Mouse (Mus musculus) neural tube, embryonic 11.5 days (tissue): ENCODE results near the gene Lhfpl5. TPM values are rescaled to one million over a fixed set of nuclear protein-coding genes. Genes with fewer than 3 reads are reported as not detected.

Source experiments
- ATAC-seq: fragments of 200-750 bp; cut with Nextera tagmentation; 2 replicates; pipeline ENCODE4 v1.8.0; 2017; ENCODE audit warnings: moderate number of reproducible peaks, mild to moderate bottlenecking, moderate TSS enrichment, moderate library complexity; ENCODE audit not compliant: insufficient read depth, low FRiP score, low TSS enrichment
- DNase-seq: peaks from one replicate; pipeline ENCODE4 v3.0.0-alpha.2; 2015; ENCODE audit warnings: low spot score
- H3K27ac ChIP-seq: fragments of 300-500 bp; sonication (generic); 2 replicates; pipeline ENCODE4 v1.5.1; 2014; ENCODE audit warnings: low read depth, mild to moderate bottlenecking, low read length
- H3K27me3 ChIP-seq: fragments of 300-500 bp; sonication (generic); 2 replicates; pipeline ENCODE4 v1.6.1; 2014; ENCODE audit warnings: mild to moderate bottlenecking, low read length, mixed read lengths; ENCODE audit not compliant: control insufficient read depth, insufficient read depth
- H3K36me3 ChIP-seq: fragments of 300-500 bp; sonication (generic); 2 replicates; pipeline ENCODE4 v1.6.1; 2014; ENCODE audit warnings: mild to moderate bottlenecking, low read length, moderate library complexity, mixed read lengths; ENCODE audit not compliant: control insufficient read depth, insufficient read depth
- H3K4me1 ChIP-seq: fragments of 300-500 bp; sonication (generic); 2 replicates; pipeline ENCODE4 v1.6.1; 2014; ENCODE audit warnings: low read length, mixed read lengths; ENCODE audit not compliant: control insufficient read depth, insufficient read depth
- H3K4me2 ChIP-seq: fragments of 300-500 bp; sonication (generic); 2 replicates; pipeline ENCODE4 v1.6.1; 2014; ENCODE audit warnings: low read depth, mild to moderate bottlenecking, moderate library complexity
- H3K4me3 ChIP-seq: fragments of 300-500 bp; sonication (generic); 2 replicates; pipeline ENCODE4 v1.5.1; 2014; ENCODE audit warnings: low read depth, low read length
- H3K9ac ChIP-seq: fragments of 300-500 bp; sonication (generic); 2 replicates; pipeline ENCODE4 v1.6.1; 2014; ENCODE audit warnings: mild to moderate bottlenecking, low read length
- H3K9me3 ChIP-seq: fragments of 300-500 bp; sonication (generic); 2 replicates; pipeline ENCODE4 v1.6.1; 2016; ENCODE audit warnings: low read length; ENCODE audit not compliant: control insufficient read depth
- WGBS: fragments of 180-500 bp; shearing (Covaris S2); extraction: QIAGEN DNeasy Blood & Tissue Kit; methylation state at CpG from one replicate; pipeline ENCODE4 v1.1.7; 2014; 5-methylcytosine and 5-hydroxymethylcytosine counted together
- polyA plus RNA-seq: library from polyadenylated mRNA; unstranded; fragments of >200 nt; fragmentation: Nextera tagmentation; extraction: Ambion mirVana; gene quantifications from 2 replicates; pipeline ENCODE4 v1.2.1, GENCODE M21; 2014

Gene Lhfpl5
- polyA plus RNA-seq, 1 experiment from 2014 or later, result 1.8 TPM

- Histone ChIP-seq H3K27me3 (no peaks in the 10 kb centered on the region), H3K4me3 (no peak overlapping the region), H3K9ac (no peak overlapping the region), H3K4me1 (no peaks in the 10 kb centered on the region), H3K4me2 (no peak overlapping the region), H3K9me3 (no peaks in the 10 kb centered on the region), H3K27ac (no peak overlapping the region), H3K36me3 (0 out of 2 replicates have a peak, but pooled peaks cover 2% of the 10 kb centered on the region)
- 90% methylated on average over 2 of the region's 2 CpGs for WGBS
- DNase-seq (no peak), ATAC-seq (no peak)
Observed at GRCm38 (mm10) chr17:28612603-28613002, 37.2 kb downstream of the Lhfpl5 start.

DNA sequence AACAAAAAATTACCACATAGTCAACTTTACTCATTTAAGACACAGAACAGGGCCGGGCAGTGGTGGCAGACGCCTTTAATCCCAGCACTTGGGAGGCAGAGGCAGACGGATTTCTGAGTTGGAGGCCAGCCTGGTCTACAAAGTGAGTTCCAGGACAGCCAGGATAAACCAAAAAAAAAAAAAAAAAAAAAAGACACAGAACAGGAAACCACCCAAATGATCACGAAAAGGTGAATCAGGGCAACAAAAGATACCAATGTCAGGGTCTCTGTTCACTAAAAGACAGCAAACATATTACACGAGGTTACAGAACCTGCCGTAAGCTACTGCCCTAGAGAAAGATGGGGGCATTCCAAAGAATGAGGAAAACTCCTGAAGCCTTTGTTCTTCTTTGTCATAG lies 37.7 kb downstream of the Lhfpl5 start:
- ATAC-seq, result no peak
- Histone ChIP-seq H3K27ac (no peak overlapping the region), H3K4me3 (no peak overlapping the region), H3K36me3 (no peaks in the 10 kb centered on the region), H3K27me3 (no peaks in the 10 kb centered on the region), H3K4me2 (no peak overlapping the region), H3K9me3 (no peaks in the 10 kb centered on the region), H3K4me1 (no peaks in the 10 kb centered on the region), H3K9ac (no peak overlapping the region)
- WGBS, result 94% methylated on average over 6 of the region's 6 CpGs
- no peak for DNase-seq

DNA sequence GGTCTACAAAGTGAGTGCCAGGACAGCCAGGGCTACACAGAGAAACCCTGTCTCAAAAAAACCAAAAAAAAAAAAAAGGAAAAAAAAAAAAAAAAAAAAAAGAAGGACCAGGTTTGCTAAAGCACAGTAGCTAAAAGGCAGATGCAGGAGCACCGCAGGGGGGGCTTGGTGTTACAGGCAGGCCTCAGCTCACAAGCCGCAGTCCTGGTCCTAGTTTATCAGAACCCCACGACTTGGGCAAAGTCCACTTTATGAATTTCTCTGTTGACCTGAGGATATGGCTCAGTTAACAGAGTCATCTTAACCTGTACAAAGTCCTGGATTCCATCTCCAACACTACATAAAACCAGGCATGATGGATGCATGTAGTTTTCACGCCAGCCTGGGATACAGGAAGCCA lies 39.9 kb downstream of the Lhfpl5 start:
- Histone ChIP-seq H3K36me3 (no peaks in the 10 kb centered on the region), H3K27me3 (no peaks in the 10 kb centered on the region), H3K27ac (no peak overlapping the region), H3K4me2 (no peak overlapping the region), H3K4me3 (no peak overlapping the region), H3K9ac (no peak overlapping the region), H3K9me3 (no peaks in the 10 kb centered on the region), H3K4me1 (no peaks in the 10 kb centered on the region)
- DNase-seq (no peak), ATAC-seq (no peak)
- 93% methylated on average over 4 of the region's 4 CpGs for WGBS

DNA sequence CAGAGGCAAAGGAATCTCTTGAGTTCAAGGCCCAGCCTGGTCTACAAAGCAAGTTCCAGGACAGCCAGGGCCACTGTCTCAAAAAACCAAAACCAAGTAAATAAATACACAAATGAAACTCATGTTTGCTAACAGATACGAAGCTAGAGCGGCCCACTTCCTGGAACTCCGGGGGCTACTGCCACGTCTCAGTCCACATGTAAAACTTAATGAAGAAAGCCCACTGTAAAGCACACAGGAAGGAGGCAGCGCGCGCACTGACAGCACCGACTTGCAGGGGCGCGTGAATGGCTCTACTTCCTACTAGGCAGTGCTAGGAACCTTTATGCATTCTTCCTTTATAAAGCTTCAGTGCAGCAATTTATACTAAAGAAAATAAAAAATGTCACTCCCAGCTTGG lies 42.2 kb downstream of the Lhfpl5 start:
- 91% methylated on average over 10 of the region's 10 CpGs for WGBS
- H3K9me3 ChIP-seq, result no peaks in the 10 kb centered on the region
- no peak overlapping the region for H3K4me3 ChIP-seq
- H3K9ac ChIP-seq, result no peak overlapping the region
- H3K4me2 ChIP-seq, result no peak overlapping the region
- no peaks in the 10 kb centered on the region for H3K27me3 ChIP-seq
- peaks cover 9% of the 10 kb centered on the region for H3K4me1 ChIP-seq
- H3K36me3 ChIP-seq, result no peaks in the 10 kb centered on the region
- ATAC-seq, result no peak
- H3K27ac ChIP-seq, result no peak overlapping the region
- DNase-seq, result no peak

GRCm38 (mm10) chr17:28618124-28618523 lies 42.7 kb downstream of the Lhfpl5 start:
- H3K36me3 ChIP-seq, result no peaks in the 10 kb centered on the region
- 92% methylated on average over 7 of the region's 7 CpGs for WGBS
- H3K27ac ChIP-seq, result no peak overlapping the region
- DNase-seq (no peak), ATAC-seq (no peak)
- H3K4me2 ChIP-seq, result no peak overlapping the region
- no peak overlapping the region for H3K9ac ChIP-seq
- no peaks in the 10 kb centered on the region for H3K27me3 ChIP-seq
- H3K4me3 ChIP-seq, result no peak overlapping the region
- H3K4me1 ChIP-seq, result peaks cover 11% of the 10 kb centered on the region
- H3K9me3 ChIP-seq, result no peaks in the 10 kb centered on the region

- Histone ChIP-seq H3K9ac (no peak overlapping the region), H3K4me1 (peaks cover 11% of the 10 kb centered on the region), H3K4me3 (no peak overlapping the region), H3K36me3 (no peaks in the 10 kb centered on the region), H3K27me3 (no peaks in the 10 kb centered on the region), H3K27ac (no peak overlapping the region), H3K4me2 (no peak overlapping the region), H3K9me3 (no peaks in the 10 kb centered on the region)
- DNase-seq (no peak), ATAC-seq (no peak)
- WGBS, result 100% methylated on average over 1 of the region's 1 CpGs
Observed at GRCm38 (mm10) chr17:28618775-28619174, 43.3 kb downstream of the Lhfpl5 start.

DNA sequence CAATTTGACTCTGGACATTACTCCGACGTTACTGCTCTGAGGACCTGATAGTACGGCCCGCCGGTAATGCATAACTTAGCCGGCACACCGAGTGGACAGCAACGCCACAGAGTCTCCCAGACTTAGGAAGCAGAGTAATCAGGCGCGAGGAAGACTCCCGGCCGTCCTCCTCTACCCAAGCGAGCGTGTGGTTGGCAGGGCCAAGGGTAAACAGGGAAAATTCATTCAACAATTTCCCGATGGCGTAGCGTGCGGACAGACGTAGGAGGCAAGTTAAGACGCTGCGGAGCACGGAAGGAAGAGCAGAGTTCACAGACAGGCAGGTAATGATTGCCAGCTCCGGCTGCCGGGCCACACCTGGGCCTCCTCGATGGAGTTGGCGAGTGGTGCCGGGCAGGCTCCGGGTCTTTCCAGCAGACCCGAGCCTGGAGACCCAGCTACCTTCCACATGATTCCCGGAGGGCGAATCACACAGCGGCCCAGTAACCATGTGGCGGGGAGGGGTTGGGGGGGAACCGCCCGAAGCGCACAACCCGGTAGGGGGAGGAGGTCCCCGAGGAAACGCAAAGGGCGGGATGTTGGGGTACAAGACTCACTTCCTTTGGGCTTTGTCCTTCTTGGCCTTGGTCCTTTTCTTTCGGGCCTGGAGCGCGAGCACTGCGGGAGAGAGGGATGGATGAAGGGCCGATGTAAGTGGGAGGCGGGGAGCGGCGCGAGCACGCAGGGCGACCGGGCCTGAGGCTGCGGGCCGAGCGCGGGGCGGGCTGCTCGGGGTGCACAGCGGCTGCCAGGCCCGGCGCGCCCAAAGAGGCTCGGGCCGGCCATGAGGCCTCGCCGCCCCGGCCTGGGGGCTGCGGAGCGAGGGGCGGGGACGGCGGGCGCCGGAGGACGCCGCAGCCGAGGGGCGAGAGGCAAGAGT lies 46.2 kb downstream of the Lhfpl5 start:
- peak; percentile 77 for DNase-seq
- Histone ChIP-seq H3K4me2 (peak overlapping the region; percentile 92), H3K4me3 (peak overlapping the region; percentile 98), H3K36me3 (no peaks in the 10 kb centered on the region), H3K9ac (peak overlapping the region; percentile 97), H3K9me3 (no peaks in the 10 kb centered on the region), H3K27me3 (no peaks in the 10 kb centered on the region), H3K27ac (peak overlapping the region; percentile 76), H3K4me1 (peaks cover 11% of the 10 kb centered on the region)
- ATAC-seq, result peak; percentile 76
- WGBS, result under 1% methylated on average over 66 of the region's 78 CpGs

- Histone ChIP-seq H3K27me3 (no peaks in the 10 kb centered on the region), H3K4me3 (peak within 1 kb of the TSS; percentile 98), H3K9ac (peak within 1 kb of the TSS; percentile 97), H3K36me3 (no peaks in the 10 kb centered on the region), H3K9me3 (no peaks in the 10 kb centered on the region), H3K4me2 (peak within 1 kb of the TSS; percentile 92), H3K27ac (peak within 1 kb of the TSS; percentile 76), H3K4me1 (peaks cover 11% of the 10 kb centered on the region)
- DNase-seq (peak; percentile 96), ATAC-seq (peak; percentile 95)
- under 1% methylated on average over 51 of the region's 53 CpGs for WGBS
Observed at GRCm38 (mm10) chr17:28622300-28622759, 46.9 kb downstream of the Lhfpl5 start, which contains the start of gene Srpk1. Gene Srpk1 (minus strand): TSS chr17:28622709.

- Histone ChIP-seq H3K9ac (no peak overlapping the region), H3K9me3 (no peaks in the 10 kb centered on the region), H3K36me3 (no peaks in the 10 kb centered on the region), H3K4me3 (no peak overlapping the region), H3K27me3 (no peaks in the 10 kb centered on the region), H3K4me1 (peaks cover 11% of the 10 kb centered on the region), H3K4me2 (no peak overlapping the region), H3K27ac (no peak overlapping the region)
- 83% methylated on average over 2 of the region's 2 CpGs for WGBS
- no peak for DNase-seq
- no peak for ATAC-seq
Observed at GRCm38 (mm10) chr17:28624841-28625240, 49.4 kb downstream of the Lhfpl5 start.
